Mouse (Mus musculus) heart, postnatal 0 days (tissue): ENCODE results near the gene Calhm1. TPM values are rescaled to one million over a fixed set of nuclear protein-coding genes. Genes with fewer than 3 reads are reported as not detected.
A peak's percentile ranks its signal among the peaks of the same experiment; 100 is the strongest.

Source experiments
- ATAC-seq: fragments of 200-750 bp; cut with Nextera tagmentation; 2 replicates; pipeline ENCODE4 v1.8.0; 2017; ENCODE audit warnings: low read depth, moderate number of reproducible peaks, moderate library complexity; ENCODE audit not compliant: insufficient read depth
- DNase-seq: peaks from one replicate; pipeline ENCODE4 v3.0.0-alpha.2; 2016; ENCODE audit warnings: low spot score
- H3K27ac ChIP-seq: fragments of 300-500 bp; sonication (generic); 2 replicates; pipeline ENCODE4 v1.5.1; 2014; ENCODE audit warnings: low read depth, mild to moderate bottlenecking
- H3K27me3 ChIP-seq: fragments of 300-500 bp; sonication (generic); 2 replicates; pipeline ENCODE4 v1.6.1; 2014; ENCODE audit warnings: low read length, mixed read lengths; ENCODE audit not compliant: control insufficient read depth, insufficient read depth
- H3K36me3 ChIP-seq: fragments of 300-500 bp; sonication (generic); replicated peaks from 2 replicates; pipeline ENCODE4 v1.6.1; 2014; ENCODE audit warnings: low read length, mixed read lengths; ENCODE audit not compliant: control insufficient read depth, insufficient read depth
- H3K4me1 ChIP-seq: fragments of 300-500 bp; sonication (generic); 2 replicates; pipeline ENCODE4 v1.6.1; 2014; ENCODE audit warnings: antibody characterized with exemption; ENCODE audit not compliant: control insufficient read depth, insufficient read depth
- H3K4me2 ChIP-seq: fragments of 300-500 bp; sonication (generic); 2 replicates; pipeline ENCODE4 v1.6.1; 2014; ENCODE audit warnings: low read depth, mild to moderate bottlenecking, low read length, moderate library complexity
- H3K4me3 ChIP-seq: fragments of 300-500 bp; sonication (generic); 2 replicates; pipeline ENCODE4 v1.5.1; 2014; ENCODE audit warnings: low read depth, low read length
- H3K9ac ChIP-seq: fragments of 300-500 bp; sonication (generic); replicated peaks from 2 replicates; pipeline ENCODE4 v1.6.1; 2014; ENCODE audit warnings: low read depth, low read length, mixed read lengths
- H3K9me3 ChIP-seq: fragments of 300-500 bp; sonication (generic); replicated peaks from 2 replicates; pipeline ENCODE4 v1.6.1; 2016; ENCODE audit warnings: low read length; ENCODE audit not compliant: control insufficient read depth
- CTCF ChIP-seq: IDR thresholded peaks from 2 replicates; pipeline ENCODE4 v1.5.1; 2016; ENCODE audit warnings: antibody characterized with exemption, control low read depth, low read depth
- EP300 ChIP-seq: IDR thresholded peaks from 2 replicates; pipeline ENCODE4 v1.6.1; 2016; ENCODE audit warnings: antibody characterized with exemption, low read depth
- WGBS: fragments of 180-500 bp; shearing (Covaris S2); extraction: QIAGEN DNeasy Blood & Tissue Kit; methylation state at CpG from one replicate; pipeline ENCODE4 v1.1.7; 2014; 5-methylcytosine and 5-hydroxymethylcytosine counted together
- polyA plus RNA-seq: library from polyadenylated mRNA; unstranded; fragments of >200 nt; fragmentation: Nextera tagmentation; extraction: Ambion mirVana; gene quantifications from 2 replicates; pipeline ENCODE4 v1.2.1, GENCODE M21; 2015
- total RNA-seq: library from RNA; depleted of rRNA; stranded (reverse); fragments of >200 nt; gene quantifications from 2 replicates; pipeline ENCODE4 v1.2.3, GENCODE M21; 2014; ENCODE audit warnings: low replicate concordance; rRNA removed

The Calhm1 gene
- total RNA-seq: not detected in 2 replicates
- polyA plus RNA-seq: not detected in 2 replicates

GRCm38 (mm10) chr19:47144154-47144553 is at the start of gene Calhm1:
Gene Calhm1, minus strand, starts transcription at chr19:47144254.
- TF ChIP-seq EP300 (no peak), CTCF (no peak)
- Histone ChIP-seq H3K4me2 (no peak within 1 kb of the TSS), H3K27ac (no peak within 1 kb of the TSS), H3K36me3 (no peaks in the 10 kb centered on the region), H3K27me3 (0 out of 2 replicates have a peak, but pooled peaks cover under 1% of the 10 kb centered on the region), H3K9me3 (no peaks in the 10 kb centered on the region), H3K4me3 (no peak within 1 kb of the TSS), H3K4me1 (no peaks in the 10 kb centered on the region), H3K9ac (no peak within 1 kb of the TSS)
- DNase-seq (no peak), ATAC-seq (no peak)
- 88% methylated on average over 6 of the region's 6 CpGs for WGBS

- no peaks in the 10 kb centered on the region for H3K36me3 ChIP-seq
- no peak for ATAC-seq
- WGBS: 91% methylated on average over 5 of the region's 5 CpGs
Observed at GRCm38 (mm10) chr19:47192158-47192557, 48.1 kb upstream of the Calhm1 start.

DNA sequence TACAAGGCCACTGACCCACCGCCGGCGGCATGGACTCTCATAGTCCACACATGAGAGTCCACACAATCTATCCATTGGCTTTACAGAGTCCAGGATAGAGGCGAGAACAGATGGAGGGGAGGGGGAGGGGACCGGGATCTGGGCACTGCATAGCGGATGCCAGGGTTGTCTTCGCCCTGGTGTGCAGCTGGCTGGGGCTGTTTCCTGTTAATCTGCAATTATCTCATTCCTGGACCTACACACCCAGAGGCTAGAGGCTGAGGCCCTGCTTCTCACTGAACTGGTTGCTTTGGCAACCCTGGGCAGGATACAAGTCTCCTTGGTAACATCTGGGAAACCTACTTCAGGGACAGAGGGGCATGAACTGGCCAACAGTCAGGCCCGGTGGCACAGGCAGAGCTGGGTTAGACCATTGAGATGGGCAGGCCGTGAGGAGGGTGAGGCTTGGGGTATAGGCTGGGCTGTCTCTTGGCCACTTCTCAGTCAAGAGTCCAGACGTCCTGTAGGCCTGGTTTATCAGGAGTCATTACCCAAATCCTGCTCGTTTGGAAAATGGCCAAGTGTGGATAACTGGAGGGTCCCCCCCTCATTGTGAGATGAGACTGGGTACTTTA is 44.6 kb upstream of the Calhm1 start:
- no peaks in the 10 kb centered on the region for H3K9me3 ChIP-seq

More at GRCm38 (mm10) chr19:47192158-47192557, 48.1 kb upstream of the Calhm1 start:
- Histone ChIP-seq H3K9ac (no peak overlapping the region), H3K4me3 (no peak overlapping the region), H3K4me1 (no peaks in the 10 kb centered on the region), H3K27me3 (no peaks in the 10 kb centered on the region), H3K9me3 (no peaks in the 10 kb centered on the region), H3K4me2 (no peak overlapping the region), H3K27ac (no peak overlapping the region)
- TF ChIP-seq EP300 (no peak), CTCF (no peak)
- no peak for DNase-seq

GRCm38 (mm10) chr19:47186514-47187275 is 42.6 kb upstream of the Calhm1 start:
- TF ChIP-seq EP300 (no peak), CTCF (no peak)
- DNase-seq (no peak), ATAC-seq (no peak)
- Histone ChIP-seq H3K9me3 (0 out of 2 replicates have a peak, but pooled peaks cover 1% of the 10 kb centered on the region), H3K27ac (no peak overlapping the region), H3K4me1 (no peaks in the 10 kb centered on the region), H3K27me3 (peaks cover 6% of the 10 kb centered on the region; the same call in 1 of the 2 replicates), H3K9ac (no peak overlapping the region), H3K4me3 (no peak overlapping the region), H3K36me3 (no peaks in the 10 kb centered on the region), H3K4me2 (no peak overlapping the region)
- 42% methylated on average over 15 of the region's 15 CpGs for WGBS

More for the DNA sequence above, 44.6 kb upstream of the Calhm1 start:
- no peaks in the 10 kb centered on the region for H3K4me1 ChIP-seq
- TF ChIP-seq EP300: no peak
- no peak for TF ChIP-seq CTCF
- peak; percentile 36; the same call in 1 of the 2 replicates for ATAC-seq
- no peak overlapping the region for H3K9ac ChIP-seq
- H3K4me2 ChIP-seq: no peak overlapping the region
- no peak for DNase-seq
- WGBS: 61% methylated on average over 11 of the region's 11 CpGs
- H3K36me3 ChIP-seq: no peaks in the 10 kb centered on the region
- H3K27me3 ChIP-seq: 0 out of 2 replicates have a peak, but pooled peaks cover 5% of the 10 kb centered on the region
- H3K4me3 ChIP-seq: no peak overlapping the region
- no peak overlapping the region for H3K27ac ChIP-seq

DNA sequence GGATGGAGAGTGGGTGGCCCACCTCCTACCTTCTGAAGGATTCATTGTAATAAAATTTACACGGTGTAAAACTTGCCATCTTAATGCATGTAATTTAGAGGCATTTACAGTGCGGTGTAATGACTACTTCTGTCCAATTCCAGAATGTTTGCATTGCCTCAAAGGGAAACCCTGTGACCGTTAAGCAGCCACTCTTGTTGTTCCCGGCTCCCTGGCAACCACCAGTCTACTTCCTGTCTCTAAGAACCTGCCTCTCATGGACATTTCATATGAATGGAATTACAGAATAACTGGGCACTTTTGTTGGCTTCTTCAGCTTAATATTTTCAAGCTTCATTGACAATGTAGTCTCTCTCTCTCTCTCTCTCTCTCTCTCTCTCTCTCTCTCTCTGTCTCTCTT is 40.7 kb upstream of the Calhm1 start:
- ATAC-seq (no peak), DNase-seq (peak; percentile 21)
- Histone ChIP-seq H3K4me2 (no peak overlapping the region), H3K9ac (no peak overlapping the region), H3K9me3 (0 out of 2 replicates have a peak, but pooled peaks cover 4% of the 10 kb centered on the region), H3K27me3 (peaks cover 24% of the 10 kb centered on the region), H3K27ac (no peak overlapping the region), H3K4me1 (no peaks in the 10 kb centered on the region), H3K4me3 (no peak overlapping the region), H3K36me3 (no peaks in the 10 kb centered on the region)
- 60% methylated on average over 4 of the region's 4 CpGs for WGBS
- TF ChIP-seq EP300 (no peak), CTCF (no peak)
